Mouse (Mus musculus): ENCODE results near the gene Cd81. TPM values are rescaled to one million over a fixed set of nuclear protein-coding genes. Genes with fewer than 3 reads are reported as not detected.

Cd81 gene
- polyA plus RNA-seq, 1 experiment from 2014 or later = 105 TPM

GRCm38 (mm10) chr7:143034112-143034511 is 18.4 kb upstream of the Cd81 start:
- Histone ChIP-seq H3K36me3 (ENCODE audit: inconsistent target) (no peaks in the 10 kb centered on the region), H3K27ac (no peak overlapping the region), H3K4me3 (ENCODE audit: inconsistent target) (no peak overlapping the region), H3K79me2 (ENCODE audit: inconsistent target) (no peaks in the 10 kb centered on the region)
- 100% methylated on average over 2 of the region's 2 CpGs for WGBS (ENCODE audit: missing documents)

- no peak overlapping the region for H3K4me3 ChIP-seq (ENCODE audit: inconsistent target)
- H3K27ac ChIP-seq = no peak overlapping the region
- no peaks in the 10 kb centered on the region for H3K79me2 ChIP-seq (ENCODE audit: inconsistent target)
- WGBS (ENCODE audit: missing documents) = 96% methylated on average over 8 of the region's 8 CpGs
- no peaks in the 10 kb centered on the region for H3K36me3 ChIP-seq (ENCODE audit: inconsistent target)
Measured at GRCm38 (mm10) chr7:143034519-143035450, 17.8 kb upstream of the Cd81 start.

GRCm38 (mm10) chr7:143036787-143037186 is 15.8 kb upstream of the Cd81 start:
- no peaks in the 10 kb centered on the region for H3K36me3 ChIP-seq (ENCODE audit: inconsistent target)
- WGBS (ENCODE audit: missing documents) = 84% methylated on average over 3 of the region's 3 CpGs
- no peak overlapping the region for H3K4me3 ChIP-seq (ENCODE audit: inconsistent target)
- H3K27ac ChIP-seq = no peak overlapping the region
- no peaks in the 10 kb centered on the region for H3K79me2 ChIP-seq (ENCODE audit: inconsistent target)

- Histone ChIP-seq H3K36me3 (ENCODE audit: inconsistent target) (no peaks in the 10 kb centered on the region), H3K79me2 (ENCODE audit: inconsistent target) (no peaks in the 10 kb centered on the region), H3K4me3 (ENCODE audit: inconsistent target) (no peak overlapping the region), H3K27ac (peak overlapping the region; percentile 95)
- 80% methylated on average over 4 of the region's 4 CpGs for WGBS (ENCODE audit: missing documents)
Measured at GRCm38 (mm10) chr7:143037306-143037705, 15.2 kb upstream of the Cd81 start.

GRCm38 (mm10) chr7:143038174-143038931 is 14.2 kb upstream of the Cd81 start:
- Histone ChIP-seq H3K79me2 (ENCODE audit: inconsistent target) (no peaks in the 10 kb centered on the region), H3K36me3 (ENCODE audit: inconsistent target) (no peaks in the 10 kb centered on the region), H3K27ac (peak overlapping the region; percentile 95), H3K4me3 (ENCODE audit: inconsistent target) (no peak overlapping the region)
- WGBS (ENCODE audit: missing documents) = 25% methylated on average over 3 of the region's 3 CpGs

- Histone ChIP-seq H3K27ac (no peak overlapping the region), H3K36me3 (ENCODE audit: inconsistent target) (no peaks in the 10 kb centered on the region), H3K4me3 (ENCODE audit: inconsistent target) (no peak overlapping the region), H3K79me2 (ENCODE audit: inconsistent target) (no peaks in the 10 kb centered on the region)
- 98% methylated on average over 3 of the region's 3 CpGs for WGBS (ENCODE audit: missing documents)
Measured at GRCm38 (mm10) chr7:143040561-143040960, 12.0 kb upstream of the Cd81 start.

GRCm38 (mm10) chr7:143041138-143041822 is 11.3 kb upstream of the Cd81 start:
- no peaks in the 10 kb centered on the region for H3K36me3 ChIP-seq (ENCODE audit: inconsistent target)
- H3K4me3 ChIP-seq (ENCODE audit: inconsistent target) = no peak overlapping the region
- H3K79me2 ChIP-seq (ENCODE audit: inconsistent target) = no peaks in the 10 kb centered on the region
- 52% methylated on average over 3 of the region's 3 CpGs for WGBS (ENCODE audit: missing documents)
- no peak overlapping the region for H3K27ac ChIP-seq

GRCm38 (mm10) chr7:143042089-143042488 is 10.4 kb upstream of the Cd81 start:
- peak overlapping the region; percentile 52 for H3K27ac ChIP-seq
- WGBS (ENCODE audit: missing documents) = 96% methylated on average over 3 of the region's 3 CpGs

GRCm38 (mm10) chr7:143042897-143043300 is 9.6 kb upstream of the Cd81 start:
- H3K36me3 ChIP-seq (ENCODE audit: inconsistent target) = no peaks in the 10 kb centered on the region
- peak overlapping the region; percentile 52 for H3K27ac ChIP-seq
- no peaks in the 10 kb centered on the region for H3K79me2 ChIP-seq (ENCODE audit: inconsistent target)
- WGBS (ENCODE audit: missing documents) = 31% methylated on average over 3 of the region's 3 CpGs
- no peak overlapping the region for H3K4me3 ChIP-seq (ENCODE audit: inconsistent target)

More at GRCm38 (mm10) chr7:143042089-143042488, 10.4 kb upstream of the Cd81 start:
- H3K79me2 ChIP-seq (ENCODE audit: inconsistent target) = no peaks in the 10 kb centered on the region
- H3K36me3 ChIP-seq (ENCODE audit: inconsistent target) = no peaks in the 10 kb centered on the region
- no peak overlapping the region for H3K4me3 ChIP-seq (ENCODE audit: inconsistent target)

GRCm38 (mm10) chr7:143044049-143044825 is 8.3 kb upstream of the Cd81 start:
- WGBS (ENCODE audit: missing documents) = 79% methylated on average over 2 of the region's 2 CpGs
- Histone ChIP-seq H3K79me2 (ENCODE audit: inconsistent target) (no peaks in the 10 kb centered on the region), H3K27ac (no peak overlapping the region), H3K4me3 (ENCODE audit: inconsistent target) (no peak overlapping the region), H3K36me3 (ENCODE audit: inconsistent target) (no peaks in the 10 kb centered on the region)

- Histone ChIP-seq H3K79me2 (ENCODE audit: inconsistent target) (no peaks in the 10 kb centered on the region), H3K4me3 (ENCODE audit: inconsistent target) (no peak overlapping the region), H3K36me3 (ENCODE audit: inconsistent target) (no peaks in the 10 kb centered on the region), H3K27ac (no peak overlapping the region)
Measured at GRCm38 (mm10) chr7:143044826-143045206, 7.7 kb upstream of the Cd81 start.

- peak overlapping the region; percentile 15; the same call in 1 of the 2 replicates for H3K27ac ChIP-seq
- no peak overlapping the region for H3K4me3 ChIP-seq (ENCODE audit: inconsistent target)
- no peaks in the 10 kb centered on the region for H3K36me3 ChIP-seq (ENCODE audit: inconsistent target)
- WGBS (ENCODE audit: missing documents) = 27% methylated on average over 7 of the region's 7 CpGs
- no peaks in the 10 kb centered on the region for H3K79me2 ChIP-seq (ENCODE audit: inconsistent target)
Measured at GRCm38 (mm10) chr7:143046358-143046757, 6.2 kb upstream of the Cd81 start.

- Histone ChIP-seq H3K4me3 (ENCODE audit: inconsistent target) (no peak overlapping the region), H3K79me2 (ENCODE audit: inconsistent target) (peaks cover 12% of the 10 kb centered on the region), H3K36me3 (ENCODE audit: inconsistent target) (no peaks in the 10 kb centered on the region), H3K27ac (no peak overlapping the region)
- WGBS (ENCODE audit: missing documents) = 97% methylated on average over 3 of the region's 3 CpGs
Measured at GRCm38 (mm10) chr7:143049331-143049730, 3.2 kb upstream of the Cd81 start.
